Mouse (Mus musculus): ENCODE results near the gene Slc6a1. TPM values are rescaled to one million over a fixed set of nuclear protein-coding genes. Genes with fewer than 3 reads are reported as not detected.

The Slc6a1 gene
- 100 to 1,000 TPM; 303 to 326 TPM for total RNA-seq (2021)

- peak; percentile 66 to 68 for DNase-seq (ENCODE audit: low spot score in 2 of 2)
- intact Hi-C loops (cut with DNase I), result no loop called here
These were observed at the start of gene Slc6a1 for GRCm38 (mm10) chr6:114282469-114283277. Gene Slc6a1, plus strand, starts transcription at chr6:114282635.

DNA sequence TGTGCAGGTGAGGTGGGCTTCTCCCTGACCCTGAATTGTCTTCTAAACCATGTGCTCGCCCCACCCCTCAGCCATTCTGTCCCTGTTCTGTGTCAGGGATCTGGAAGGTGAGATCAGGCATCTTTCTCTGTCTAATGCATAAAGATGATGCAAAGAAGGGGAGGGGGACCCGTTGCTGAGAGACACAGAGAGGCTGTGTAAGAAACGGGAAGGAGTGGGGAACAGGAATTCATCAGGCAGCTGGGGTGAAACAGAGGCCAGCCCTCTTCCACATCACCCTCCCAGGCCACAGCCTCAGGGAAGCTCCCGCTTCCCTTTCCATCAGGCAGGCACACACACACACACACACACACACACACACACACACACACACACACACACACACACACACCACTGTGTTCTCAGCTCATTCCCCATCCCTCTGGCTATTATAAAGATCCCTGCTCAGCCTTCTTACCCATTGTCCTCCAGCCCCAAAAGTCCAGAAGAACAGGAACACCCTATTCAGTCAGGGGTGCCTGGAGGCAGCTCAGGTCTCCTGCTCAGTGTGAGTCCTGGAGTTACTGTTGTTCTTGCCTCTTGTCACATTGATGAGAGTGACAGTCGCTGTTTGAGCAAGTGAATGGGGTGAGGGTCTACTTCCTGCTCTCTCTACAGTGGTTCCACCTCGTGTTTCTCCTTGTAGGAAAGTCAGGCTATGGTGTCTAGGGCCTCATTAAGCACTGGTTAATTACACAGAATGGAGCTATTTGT, 43.4 kb upstream of the Slc6a1 start:
- intact Hi-C loops (cut with DNase I), result no loop called here
- no peak for DNase-seq (ENCODE audit: low spot score in 2 of 2)

GRCm38 (mm10) chr6:114245665-114246064, 36.8 kb upstream of the Slc6a1 start:
- DNase-seq (ENCODE audit: low spot score in 2 of 2), result no peak
- intact Hi-C loops (cut with DNase I), result no loop called here

GRCm38 (mm10) chr6:114250311-114250710, 32.1 kb upstream of the Slc6a1 start:
- intact Hi-C loops (cut with DNase I), result loop anchor here (2.0 kb wide), 1 partner anchor 162 kb away; no protein-coding TSS in a partner anchor
- peak; percentile 82 to 85 for DNase-seq (ENCODE audit: low spot score in 2 of 2)

DNA sequence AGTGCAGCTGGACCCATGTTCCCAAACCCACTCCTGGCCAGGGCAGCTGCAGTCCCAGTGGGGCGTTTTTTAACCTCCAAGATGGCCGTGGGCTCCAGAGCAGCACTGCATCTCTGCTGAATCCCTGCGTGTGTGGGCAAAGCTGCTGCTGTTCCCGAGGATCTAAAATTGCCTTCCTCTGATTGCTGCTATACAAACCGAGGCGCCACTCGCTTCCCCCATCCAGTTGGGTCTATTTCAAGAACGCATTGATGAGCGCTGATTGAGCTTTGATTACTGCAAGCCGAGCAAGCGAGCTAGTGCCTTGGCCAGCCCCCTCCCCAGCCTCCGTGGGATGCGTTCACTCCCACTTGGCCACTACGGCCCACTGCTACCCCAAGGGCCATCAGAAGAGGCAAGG, 27.5 kb upstream of the Slc6a1 start:
- intact Hi-C loops (cut with DNase I), result no loop called here
- DNase-seq (ENCODE audit: low spot score in 2 of 2), result peak; percentile 50 to 81

GRCm38 (mm10) chr6:114257762-114258361, 24.6 kb upstream of the Slc6a1 start:
- no peak for DNase-seq (ENCODE audit: low spot score in 2 of 2)
- intact Hi-C loops (cut with DNase I), result no loop called here

DNA sequence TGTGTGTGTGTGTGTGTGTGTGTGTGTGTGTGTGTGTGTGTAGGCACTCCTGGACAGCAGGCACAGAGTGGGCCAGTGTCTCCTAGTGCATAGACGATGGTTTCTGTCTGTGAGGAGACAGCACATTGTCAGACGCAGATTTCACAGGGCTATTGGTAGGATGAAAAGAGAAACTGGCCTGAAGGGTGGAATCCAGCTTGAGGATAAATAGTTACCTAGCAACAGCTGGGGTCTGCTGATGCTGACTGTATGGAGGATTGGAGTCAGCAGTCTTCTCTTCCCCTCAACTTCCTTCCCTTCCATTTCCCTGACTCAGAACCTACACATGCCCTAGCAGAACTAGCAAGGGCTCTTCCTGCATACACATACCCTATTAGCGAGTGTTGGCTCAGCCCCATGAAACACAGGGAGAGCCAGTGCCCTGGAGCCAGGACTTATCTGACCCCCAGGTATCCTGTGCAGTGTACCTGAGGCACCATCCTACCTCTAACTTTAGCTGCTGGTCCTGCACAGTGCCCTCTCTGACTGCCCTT, 23.7 kb upstream of the Slc6a1 start:
- no peak for DNase-seq (ENCODE audit: low spot score in 2 of 2)

GRCm38 (mm10) chr6:114261609-114262008, 20.8 kb upstream of the Slc6a1 start:
- intact Hi-C loops (cut with DNase I), result no loop called here
- peak in 1 of 2 experiments; percentile 40 for DNase-seq (ENCODE audit: low spot score in 2 of 2)

More for the DNA sequence above, 23.7 kb upstream of the Slc6a1 start:
- intact Hi-C loops (cut with DNase I), result no loop called here

- intact Hi-C loops (cut with DNase I), result no loop called here
- DNase-seq (ENCODE audit: low spot score in 2 of 2), result no peak
These were observed 18.4 kb upstream of the Slc6a1 start for GRCm38 (mm10) chr6:114264010-114264409.

DNA sequence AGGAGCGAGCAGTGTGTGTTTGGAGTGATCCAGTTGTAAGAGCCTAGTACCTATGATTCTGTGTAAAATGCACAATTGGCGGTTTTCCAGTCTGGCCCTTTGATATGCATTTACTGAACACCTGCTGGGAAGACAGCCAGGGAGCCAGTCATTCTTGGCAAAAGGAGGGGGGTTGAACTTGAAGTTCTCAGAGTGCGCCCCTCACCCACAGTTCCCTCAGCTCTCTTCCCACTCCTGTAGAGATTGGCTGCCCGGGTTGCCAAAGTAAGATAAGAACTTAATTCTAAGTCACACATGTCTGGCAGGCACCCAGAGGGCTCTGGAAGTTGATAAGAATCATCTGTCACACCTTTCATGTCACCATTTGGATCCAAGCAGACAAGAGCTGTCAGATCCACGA, 18.0 kb upstream of the Slc6a1 start:
- intact Hi-C loops (cut with DNase I), result no loop called here

GRCm38 (mm10) chr6:114266273-114266672, 16.2 kb upstream of the Slc6a1 start:
- no peak for DNase-seq (ENCODE audit: low spot score in 2 of 2)
- intact Hi-C loops (cut with DNase I), result no loop called here

More for the DNA sequence above, 18.0 kb upstream of the Slc6a1 start:
- no peak for DNase-seq (ENCODE audit: low spot score in 2 of 2)

- intact Hi-C loops (cut with DNase I), result no loop called here
- DNase-seq (ENCODE audit: low spot score in 2 of 2), result no peak
These were observed 14.5 kb upstream of the Slc6a1 start for GRCm38 (mm10) chr6:114267979-114268378.

DNA sequence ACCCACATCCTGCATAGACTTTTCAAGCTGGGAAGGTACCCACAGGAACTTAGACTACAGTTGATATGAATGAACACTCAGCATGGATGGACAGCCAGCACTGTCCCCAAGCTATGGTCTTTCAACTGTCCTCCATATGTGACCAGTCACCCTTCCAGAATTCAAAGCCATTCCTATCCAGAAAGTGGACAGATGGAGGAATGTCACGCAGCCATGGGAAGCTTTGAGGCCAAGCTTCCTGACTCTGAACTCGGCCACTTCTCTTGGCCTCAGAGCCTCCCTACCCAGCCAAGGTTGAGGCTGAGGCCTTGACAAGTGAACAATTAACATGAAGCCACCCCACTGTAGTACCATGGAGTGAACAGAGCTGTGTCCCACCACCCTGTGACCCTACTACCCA, 12.8 kb upstream of the Slc6a1 start:
- DNase-seq (ENCODE audit: low spot score in 2 of 2), result no peak
- intact Hi-C loops (cut with DNase I), result no loop called here

DNA sequence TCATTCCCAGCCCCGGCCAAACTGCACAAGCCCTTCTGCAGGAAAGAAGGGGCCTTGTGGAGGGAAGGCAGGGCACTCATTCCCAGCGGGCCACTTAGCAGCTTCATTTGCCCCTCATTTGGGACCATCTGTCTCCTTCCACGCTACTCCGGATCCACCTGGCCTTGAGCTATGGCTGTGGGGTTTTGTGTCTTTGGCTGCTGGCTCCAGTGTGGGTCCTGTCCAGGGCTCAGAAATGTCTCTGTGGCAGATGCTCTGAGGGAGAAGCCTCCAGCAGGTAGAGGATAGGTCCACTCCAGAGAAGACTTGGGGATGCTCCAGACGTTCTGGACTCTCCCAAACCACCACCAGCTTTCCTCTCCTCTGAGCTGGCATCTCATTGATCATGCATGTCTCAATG, 11.6 kb upstream of the Slc6a1 start:
- intact Hi-C loops (cut with DNase I), result no loop called here

GRCm38 (mm10) chr6:114272279-114272678, 10.2 kb upstream of the Slc6a1 start:
- DNase-seq (ENCODE audit: low spot score in 2 of 2), result peak in 1 of 2 experiments; percentile 58
- intact Hi-C loops (cut with DNase I), result no loop called here

More for the DNA sequence above, 11.6 kb upstream of the Slc6a1 start:
- DNase-seq (ENCODE audit: low spot score in 2 of 2), result no peak

DNA sequence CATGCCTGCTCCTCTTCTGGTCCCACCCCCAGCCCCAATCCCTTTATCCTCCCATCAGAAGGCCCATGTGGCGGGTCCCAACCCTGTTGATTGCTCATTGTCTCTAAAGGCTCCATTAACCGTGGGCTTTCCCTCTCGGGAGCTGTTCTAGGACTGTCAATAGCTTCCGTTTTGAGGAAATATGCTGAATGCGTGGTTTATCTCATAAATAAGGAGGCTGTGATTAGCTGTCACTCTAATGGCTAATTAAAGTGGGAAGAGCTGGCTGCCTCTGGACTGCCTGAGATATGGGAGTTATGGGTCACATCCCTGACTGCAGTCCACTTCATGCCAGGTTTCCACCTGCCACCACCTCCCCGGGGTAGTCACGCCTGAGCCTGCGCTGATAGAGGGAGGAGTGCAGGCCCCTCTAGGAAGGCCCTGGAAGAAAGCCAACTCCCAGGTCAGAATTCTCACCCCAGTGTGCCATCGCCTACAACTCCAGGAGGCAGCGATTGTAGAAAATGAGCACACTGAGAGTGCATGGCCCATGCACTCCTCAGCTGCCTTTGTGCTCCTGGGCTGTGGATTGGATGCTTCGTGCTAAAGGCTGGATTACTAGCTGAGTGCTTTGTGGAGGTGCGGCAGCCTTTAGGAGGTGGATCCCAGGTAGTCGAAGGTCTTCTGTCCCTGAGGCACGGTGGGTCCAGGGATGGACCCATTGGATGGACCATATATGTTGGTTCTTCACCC, 8.3 kb upstream of the Slc6a1 start:
- intact Hi-C loops (cut with DNase I), result no loop called here

GRCm38 (mm10) chr6:114275800-114276199, 6.6 kb upstream of the Slc6a1 start:
- DNase-seq (ENCODE audit: low spot score in 2 of 2), result no peak
- intact Hi-C loops (cut with DNase I), result no loop called here

More for the DNA sequence above, 8.3 kb upstream of the Slc6a1 start:
- DNase-seq (ENCODE audit: low spot score in 2 of 2), result no peak

DNA sequence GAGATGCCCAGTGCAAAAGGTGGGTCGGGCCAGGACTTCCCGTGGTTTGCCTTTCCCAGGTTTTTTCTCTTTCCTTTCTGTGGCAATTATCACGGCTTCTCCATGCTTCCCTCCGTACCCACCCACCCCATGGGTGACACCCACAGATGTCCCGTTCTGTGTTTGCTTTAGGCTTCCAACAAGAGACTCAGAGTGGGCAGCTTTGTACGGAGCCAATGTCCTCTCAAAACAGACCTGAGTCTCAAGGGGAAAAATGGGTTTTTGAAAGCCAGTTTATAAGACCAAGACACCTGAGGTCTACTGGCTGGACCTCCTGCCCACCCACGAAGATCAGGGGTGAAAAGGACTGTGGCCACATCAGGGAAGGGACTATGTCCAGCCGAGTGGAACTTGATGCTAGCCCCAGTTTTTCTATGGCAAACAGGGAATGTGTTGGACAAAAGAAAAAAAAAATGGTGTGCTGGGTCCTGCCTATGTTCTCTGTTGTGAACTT, 889 bp downstream of the Slc6a1 start:
- intact Hi-C loops (cut with DNase I), result no loop called here
- no peak for DNase-seq (ENCODE audit: low spot score in 2 of 2)

All from left cerebral cortex, postnatal 25 days (tissue).